16 mouse cellular contexts compared by ENCODE assay signal in genomic region chr1:97319622-97320021, GRCm38 (mm10).
"Had no signal": no experiment of that assay in that cellular context is flagged by ENCODE, and none has a peak within 500 bp of the region (broad histone marks: within the 10 kb centered on the region; RNA-seq: fewer than 3 reads in every experiment).

No protein-coding gene starts in this region.

- ATAC-seq: midbrain, embryonic 16.5 days had no signal

- DNase-seq: lung, adult 18-20 months; lung, embryonic 14.5 days; lung, postnatal 10 days; lung, postnatal 4 days; midbrain, embryonic 14.5 days; right cerebral cortex, postnatal 14 days; thymus, adult 2 months; thymus, postnatal 25 days had no signal

- H3K4me1 ChIP-seq: midbrain, embryonic 10.5 days; midbrain, embryonic 12.5 days; neural tube, embryonic 13.5 days; neural tube, embryonic 15.5 days; stomach, embryonic 15.5 days had no signal

- H3K4me2 ChIP-seq: lung, embryonic 14.5 days; midbrain, embryonic 12.5 days; neural tube, embryonic 13.5 days; neural tube, embryonic 15.5 days; stomach, embryonic 15.5 days had no signal

- H3K36me3 ChIP-seq: midbrain, embryonic 10.5 days; midbrain, embryonic 12.5 days; neural tube, embryonic 13.5 days; neural tube, embryonic 15.5 days; stomach, embryonic 15.5 days had no signal

- H3K27ac ChIP-seq: midbrain, embryonic 10.5 days; midbrain, embryonic 12.5 days; neural tube, embryonic 13.5 days; neural tube, embryonic 15.5 days; stomach, embryonic 15.5 days; stomach, postnatal 0 days had no signal

- H3K27me3 ChIP-seq: midbrain, embryonic 12.5 days; neural tube, embryonic 13.5 days; neural tube, embryonic 15.5 days; stomach, embryonic 15.5 days had no signal

- H3K9me3 ChIP-seq: midbrain, embryonic 10.5 days; midbrain, embryonic 12.5 days; neural tube, embryonic 13.5 days; neural tube, embryonic 15.5 days; stomach, embryonic 15.5 days had no signal

- H3K4me3 ChIP-seq: midbrain, embryonic 10.5 days; midbrain, embryonic 12.5 days; myocyte; neural tube, embryonic 13.5 days; neural tube, embryonic 15.5 days; stomach, embryonic 15.5 days had no signal

- H3K9ac ChIP-seq: lung, embryonic 14.5 days; midbrain, embryonic 12.5 days; neural tube, embryonic 13.5 days; neural tube, embryonic 15.5 days; stomach, embryonic 15.5 days had no signal
